8 mouse cellular contexts compared by ENCODE assay signal in genomic region chr11:72953440-72954151, GRCm38 (mm10). TPM values are rescaled to one million over a fixed set of nuclear protein-coding genes. Genes with fewer than 3 reads are reported as not detected.
DNase-seq lines count a peak whose midpoint lies in the region; ATAC-seq and TF ChIP-seq lines count a peak whose summit lies in the region.

No protein-coding gene starts in this region.

- no peak overlapping the region for H3K9ac ChIP-seq in lung, embryonic 14.5 days
- no peak overlapping the region for H3K9ac ChIP-seq in intestine, postnatal 0 days (ENCODE audit: low read depth, low read length)
- H3K9ac ChIP-seq in neural tube, embryonic 15.5 days (replicated peaks): no peak overlapping the region

- 0 out of 2 replicates have a peak, but pooled peaks cover 10% of the 10 kb centered on the region for H3K27me3 ChIP-seq in heart, embryonic 10.5 days (ENCODE audit: insufficient read depth, poor library complexity, severe bottlenecking)
- no peaks in the 10 kb centered on the region for H3K27me3 ChIP-seq in lung, embryonic 14.5 days (ENCODE audit: insufficient read depth, low read length)
- no peaks in the 10 kb centered on the region for H3K27me3 ChIP-seq in intestine, postnatal 0 days (replicated peaks; ENCODE audit: control insufficient read depth, insufficient read depth, low read length)
- H3K27me3 ChIP-seq in neural tube, embryonic 15.5 days (replicated peaks): no peaks in the 10 kb centered on the region

- DNase-seq in cerebellum, adult 18-20 months: peak; percentile 23 to 39
- no peak for DNase-seq in heart, embryonic 10.5 days (ENCODE audit: low spot score)
- peak; percentile 31 for DNase-seq in lung, embryonic 14.5 days
- no peak for DNase-seq in embryo, embryonic 11 days

- H3K4me3 ChIP-seq in heart, embryonic 10.5 days: no peak overlapping the region
- no peak overlapping the region for H3K4me3 ChIP-seq in lung, embryonic 14.5 days (ENCODE audit: low read depth, low read length)
- H3K4me3 ChIP-seq in intestine, postnatal 0 days (ENCODE audit: low read depth, low read length): no peak overlapping the region
- no peak overlapping the region for H3K4me3 ChIP-seq in neural tube, embryonic 15.5 days (replicated peaks)

- H3K9me3 ChIP-seq in heart, embryonic 10.5 days: no peaks in the 10 kb centered on the region
- H3K9me3 ChIP-seq in lung, embryonic 14.5 days (ENCODE audit: low read depth, low read length): no peaks in the 10 kb centered on the region
- H3K9me3 ChIP-seq in intestine, postnatal 0 days (ENCODE audit: control insufficient read depth): no peaks in the 10 kb centered on the region
- H3K9me3 ChIP-seq in neural tube, embryonic 15.5 days (replicated peaks): no peaks in the 10 kb centered on the region

- WGBS in heart, embryonic 10.5 days: 80% methylated on average over 4 of the region's 4 CpGs
- 75% methylated on average over 4 of the region's 4 CpGs for WGBS in lung, embryonic 14.5 days
- WGBS in intestine, postnatal 0 days: 90% methylated on average over 4 of the region's 4 CpGs
- 89% methylated on average over 4 of the region's 4 CpGs for whole genome bisulfite sequencing in neural tube, embryonic 15.5 days

- peak overlapping the region; percentile 72; the same call in 1 of the 2 replicates for H3K27ac ChIP-seq in heart, embryonic 10.5 days
- no peak overlapping the region; the same call in 1 of the 2 replicates for H3K27ac ChIP-seq in lung, embryonic 14.5 days (ENCODE audit: low read depth)
- no peak overlapping the region for H3K27ac ChIP-seq in intestine, postnatal 0 days (ENCODE audit: low read depth, low read length)
- no peak overlapping the region for H3K27ac ChIP-seq in neural tube, embryonic 15.5 days (replicated peaks)

- no peaks in the 10 kb centered on the region for H3K36me3 ChIP-seq in heart, embryonic 10.5 days
- no peaks in the 10 kb centered on the region for H3K36me3 ChIP-seq in lung, embryonic 14.5 days (ENCODE audit: insufficient read depth)
- H3K36me3 ChIP-seq in intestine, postnatal 0 days (ENCODE audit: control insufficient read depth, insufficient read depth): no peaks in the 10 kb centered on the region
- H3K36me3 ChIP-seq in neural tube, embryonic 15.5 days: no peaks in the 10 kb centered on the region

- H3K4me1 ChIP-seq in heart, embryonic 10.5 days: peaks cover 45% of the 10 kb centered on the region
- H3K4me1 ChIP-seq in lung, embryonic 14.5 days (ENCODE audit: insufficient read depth): peaks cover 35% of the 10 kb centered on the region
- 0 out of 2 replicates have a peak, but pooled peaks cover 3% of the 10 kb centered on the region for H3K4me1 ChIP-seq in intestine, postnatal 0 days (replicated peaks; ENCODE audit: control insufficient read depth, insufficient read depth, low read length)
- H3K4me1 ChIP-seq in neural tube, embryonic 15.5 days: no peaks in the 10 kb centered on the region

- TF ChIP-seq CTCF in lung, embryonic 14.5 days (IDR thresholded peaks at IDR 0.05; ENCODE audit: low read depth): no peak
- no peak for TF ChIP-seq CTCF in intestine, postnatal 0 days (IDR thresholded peaks at IDR 0.05; ENCODE audit: low read depth)

- no peak overlapping the region for H3K4me2 ChIP-seq in lung, embryonic 14.5 days
- H3K4me2 ChIP-seq in intestine, postnatal 0 days (replicated peaks; ENCODE audit: low read depth): no peak overlapping the region
- no peak overlapping the region for H3K4me2 ChIP-seq in neural tube, embryonic 15.5 days

- ATAC-seq in cerebellum, adult (ENCODE audit: insufficient number of reproducible peaks, low FRiP score, low TSS enrichment): no peak
- peak; percentile 64 for ATAC-seq in activated CD4-positive, CD25-positive, alpha-beta regulatory T cell, adult 4 months
- no peak for ATAC-seq in lung, embryonic 14.5 days (ENCODE audit: insufficient read depth)
- no peak for ATAC-seq in intestine, postnatal 0 days
- no peak for ATAC-seq in neural tube, embryonic 15.5 days (ENCODE audit: low FRiP score)

RNA-seq across cellular contexts. Expression of gene Atp2a3, which starts 7.4 kb away (rescaled TPM):
- polyA plus RNA-seq in activated CD4-positive, CD25-positive, alpha-beta regulatory T cell, adult 4 months (2017; shearing (Covaris generic)): 10 to 100 TPM; 66.1 to 93.0 TPM
- polyA plus RNA-seq in heart, embryonic 10.5 days (2016; fragmentation: Nextera tagmentation; extraction: Ambion mirVana): 3.4 and 4.1 TPM in 2 replicates
- polyA plus RNA-seq in lung, embryonic 14.5 days (2014; fragmentation: Nextera tagmentation; extraction: Ambion mirVana): 7.4 and 7.6 TPM in 2 replicates
- polyA plus RNA-seq in intestine, postnatal 0 days (2015; fragmentation: Nextera tagmentation; extraction: Ambion mirVana): 16.2 and 16.7 TPM in 2 replicates
- 0.75 and 12.6 TPM in 2 replicates for polyA plus RNA-seq in neural tube, embryonic 15.5 days (2015; fragmentation: Nextera tagmentation; extraction: Ambion mirVana)

RNA-seq across cellular contexts. Expression of gene P2rx1, which starts 45.3 kb away (rescaled TPM):
- under 1 TPM in 1 of 2 experiments, not detected in 1; 0.42 TPM for polyA plus RNA-seq in activated CD4-positive, CD25-positive, alpha-beta regulatory T cell, adult 4 months (2017; shearing (Covaris generic))
- 2.6 and 4.8 TPM in 2 replicates for polyA plus RNA-seq in heart, embryonic 10.5 days (2016; fragmentation: Nextera tagmentation; extraction: Ambion mirVana)
- polyA plus RNA-seq in lung, embryonic 14.5 days (2014; fragmentation: Nextera tagmentation; extraction: Ambion mirVana): 1.9 and 2.1 TPM in 2 replicates
- polyA plus RNA-seq in intestine, postnatal 0 days (2015; fragmentation: Nextera tagmentation; extraction: Ambion mirVana): 3.4 and 4.1 TPM in 2 replicates
- 0.47 and 3.3 TPM in 2 replicates for polyA plus RNA-seq in neural tube, embryonic 15.5 days (2015; fragmentation: Nextera tagmentation; extraction: Ambion mirVana)

Comparison
In these comparisons a context has a peak if more than half of its experiments do, and no peak if none do; other contexts are left out.
1. DNase-seq: peak in cerebellum, adult 18-20 months (2 of 2) and lung, embryonic 14.5 days (single experiment); none in heart, embryonic 10.5 days (single experiment) and embryo, embryonic 11 days (single experiment).